Mouse (Mus musculus): ENCODE measurements around the gene Ppp4r3b.
A peak's percentile ranks its signal among the peaks of the same experiment; 100 is the strongest.

GRCm38 (mm10) chr11:29172563-29173124, at the start of gene Ppp4r3b:
- TF ChIP-seq POLR2A (IDR thresholded peaks at IDR 0.05; ENCODE audit: borderline replicate concordance, control insufficient read depth, low read depth, low read length) (peak; percentile 87; the same call in 1 of the 2 replicates), CTCF (IDR thresholded peaks at IDR 0.05; ENCODE audit: control insufficient read depth, insufficient read depth, low read length) (no peak)

All from bone marrow, adult 2 months (tissue).